18 mouse cellular contexts compared by ENCODE assay signal in the genomic region with DNA sequence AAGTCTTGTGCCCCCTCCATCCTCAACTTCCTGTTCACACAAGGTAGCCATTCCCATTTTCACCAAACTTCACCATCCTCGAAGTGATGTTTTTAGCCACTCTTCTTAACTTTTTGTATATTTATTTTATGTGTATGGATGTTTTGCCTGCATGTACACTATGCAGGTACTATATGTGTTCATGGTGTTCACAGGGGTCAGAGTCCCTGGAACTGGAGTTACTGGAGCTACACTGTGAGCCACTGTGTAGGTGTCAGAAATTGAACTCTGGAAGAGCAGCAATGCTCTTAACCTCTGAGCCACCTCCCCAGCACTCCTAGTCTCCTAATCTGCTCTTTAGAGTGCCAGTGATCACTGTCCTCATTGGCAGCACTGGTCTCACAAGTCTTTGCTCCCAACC. TPM values are rescaled to one million over a fixed set of nuclear protein-coding genes. Genes with fewer than 3 reads are reported as not detected.
"Had no signal": no experiment of that assay in that cellular context is flagged by ENCODE, and none has a peak within 500 bp of the region (broad histone marks: within the 10 kb centered on the region; RNA-seq: fewer than 3 reads in every experiment).

No protein-coding gene starts in this region.

- H3K27me3 ChIP-seq: kidney, embryonic 15.5 days; liver, embryonic 12.5 days; lung, embryonic 15.5 days; midbrain, embryonic 12.5 days had no signal

- H3K4me1 ChIP-seq: kidney, embryonic 15.5 days; liver, embryonic 12.5 days; lung, embryonic 15.5 days; midbrain, embryonic 12.5 days had no signal

- H3K27ac ChIP-seq: kidney, embryonic 15.5 days; liver, embryonic 12.5 days; lung, embryonic 15.5 days; macrophage; midbrain, embryonic 12.5 days had no signal

- H3K9ac ChIP-seq: kidney, embryonic 15.5 days; liver, embryonic 12.5 days; liver, postnatal 0 days; lung, embryonic 15.5 days; midbrain, embryonic 12.5 days had no signal

- H3K36me3 ChIP-seq: kidney, embryonic 15.5 days; liver, embryonic 12.5 days; lung, embryonic 15.5 days; midbrain, embryonic 12.5 days had no signal

- DNase-seq: kidney, postnatal 14 days; left cerebral cortex, postnatal 4 days; liver, postnatal 0 days; lung, postnatal 14 days; right cerebral cortex, postnatal 14 days; thymus, postnatal 36 days had no signal

- ATAC-seq: liver, embryonic 12.5 days; liver, postnatal 0 days had no signal

- H3K4me3 ChIP-seq: kidney, embryonic 15.5 days; liver, embryonic 12.5 days; lung, embryonic 15.5 days; megakaryocyte, embryonic 14.5 days; midbrain, embryonic 12.5 days had no signal

- H3K9me3 ChIP-seq: kidney, embryonic 15.5 days; liver, embryonic 12.5 days; lung, embryonic 15.5 days; midbrain, embryonic 12.5 days had no signal

- H3K4me2 ChIP-seq: kidney, embryonic 15.5 days; liver, embryonic 12.5 days; lung, embryonic 15.5 days; midbrain, embryonic 12.5 days had no signal

RNA-seq across cellular contexts. Expression of a gene that starts 48.8 kb away (rescaled TPM):
- total RNA-seq: layer of hippocampus, adult 8-10 months; layer of hippocampus, postnatal 14 days; left cerebral cortex, adult 18-20 months; left cerebral cortex, postnatal 10 days; left cerebral cortex, postnatal 4 days; midbrain, postnatal 0 days had no signal
- polyA plus RNA-seq: macrophage; midbrain, embryonic 12.5 days; midbrain, postnatal 0 days; neural tube, embryonic 14.5 days had no signal
